Mouse (Mus musculus) heart, embryonic 14.5 days (tissue): ENCODE results near the gene Abt1. TPM values are rescaled to one million over a fixed set of nuclear protein-coding genes. Genes with fewer than 3 reads are reported as not detected.
A peak's percentile ranks its signal among the peaks of the same experiment; 100 is the strongest.

ENCODE experiments used
- ATAC-seq: fragments of 200-750 bp; cut with Nextera tagmentation; 2 replicates; pipeline ENCODE4 v1.8.0; 2017; ENCODE audit warnings: low read depth, moderate TSS enrichment; ENCODE audit not compliant: insufficient number of reproducible peaks, insufficient read depth, low FRiP score
- H3K27ac ChIP-seq, 2 experiments: fragments of 200-500 bp in 1 of 2; fragments of 300-500 bp in 1 of 2; sonication (generic) in 1 of 2; replicated peaks in 1 of 2; 2 replicates each; pipeline ENCODE4 v1.5.1; 2012 to 2014; ENCODE audit warnings: low read depth in 2 of 2, low read length in 2 of 2, control low read depth in 1 of 2, mild to moderate bottlenecking in 1 of 2, mixed read lengths in 1 of 2; ENCODE audit not compliant: control insufficient read depth in 1 of 2, insufficient read depth in 1 of 2
- H3K27me3 ChIP-seq: fragments of 300-500 bp; sonication (generic); 2 replicates; pipeline ENCODE4 v1.6.1; 2014; ENCODE audit warnings: mild to moderate bottlenecking, low read length, control low read depth; ENCODE audit not compliant: control insufficient read depth, insufficient read depth
- H3K36me3 ChIP-seq: fragments of 300-500 bp; sonication (generic); 2 replicates; pipeline ENCODE4 v1.6.1; 2014; ENCODE audit warnings: mild to moderate bottlenecking, control low read depth, low read length, mixed read lengths; ENCODE audit not compliant: control insufficient read depth, insufficient read depth
- H3K4me1 ChIP-seq, 2 experiments: fragments of 200-500 bp in 1 of 2; fragments of 300-500 bp in 1 of 2; sonication (generic) in 1 of 2; 2 replicates each; pipeline ENCODE4 v1.6.1; 2012 to 2014; ENCODE audit warnings: low read length in 2 of 2, control low read depth in 1 of 2, mixed read lengths in 1 of 2; ENCODE audit not compliant: control insufficient read depth in 2 of 2, insufficient read depth in 2 of 2
- H3K4me2 ChIP-seq: fragments of 300-500 bp; sonication (generic); 2 replicates; pipeline ENCODE4 v1.6.1; 2014; ENCODE audit warnings: mild to moderate bottlenecking, low read length
- H3K4me3 ChIP-seq, 2 experiments: fragments of 200-500 bp in 1 of 2; fragments of 300-500 bp in 1 of 2; sonication (generic) in 1 of 2; 2 replicates each; pipeline ENCODE4 v1.5.1; 2012 to 2014; ENCODE audit warnings: low read length in 2 of 2, mild to moderate bottlenecking in 2 of 2, control low read depth in 1 of 2, low read depth in 1 of 2, moderate library complexity in 1 of 2; ENCODE audit not compliant: control insufficient read depth in 1 of 2, insufficient read depth in 1 of 2
- H3K9ac ChIP-seq: fragments of 300-500 bp; sonication (generic); 2 replicates; pipeline ENCODE4 v1.6.1; 2014; ENCODE audit warnings: mild to moderate bottlenecking, low read length
- H3K9me3 ChIP-seq: fragments of 300-500 bp; sonication (generic); 2 replicates; pipeline ENCODE4 v1.6.1; 2016; ENCODE audit warnings: low read length, control low read depth; ENCODE audit not compliant: control insufficient read depth
- WGBS: fragments of 180-500 bp; shearing (Covaris S2); extraction: QIAGEN DNeasy Blood & Tissue Kit; methylation state at CpG from one replicate; pipeline ENCODE4 v1.1.7; 2014; 5-methylcytosine and 5-hydroxymethylcytosine counted together
- polyA plus RNA-seq: library from polyadenylated mRNA; unstranded; fragments of >200 nt; fragmentation: Nextera tagmentation; extraction: Ambion mirVana; gene quantifications from 2 replicates; pipeline ENCODE4 v1.2.1, GENCODE M21; 2014

The Abt1 gene
- polyA plus RNA-seq, 1 experiment from 2014 or later: 9.1 TPM

DNA sequence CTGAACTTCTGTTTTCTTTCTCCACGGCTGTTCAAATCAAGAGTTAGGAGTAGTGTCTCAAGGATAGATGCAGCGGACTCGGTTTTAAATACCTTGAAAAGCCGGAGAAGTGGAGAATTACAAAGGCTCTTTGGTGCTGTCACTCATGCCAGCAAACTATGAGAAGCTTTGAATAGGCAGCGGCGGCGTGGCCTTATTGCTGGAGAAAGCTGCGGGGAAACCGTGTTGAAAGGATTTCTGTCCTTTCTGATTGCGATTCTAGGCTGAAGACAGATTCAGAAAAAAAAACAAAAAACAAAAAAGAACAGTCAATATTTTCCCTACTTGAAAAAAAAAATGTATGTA, 54.3 kb downstream of the Abt1 start:
- H3K27me3 ChIP-seq: no peaks in the 10 kb centered on the region
- H3K4me1 ChIP-seq: peaks cover 2 to 18% of the 10 kb centered on the region in 2 experiments; a peak in 3 of 4 replicates
- no peak for ATAC-seq
- H3K9ac ChIP-seq: peak overlapping the region; percentile 88
- peak overlapping the region; percentile 71 to 78 for H3K4me3 ChIP-seq
- peak overlapping the region; percentile 75 for H3K4me2 ChIP-seq
- peak overlapping the region; percentile 86 to 98 for H3K27ac ChIP-seq
- peaks cover 27% of the 10 kb centered on the region for H3K36me3 ChIP-seq
- WGBS: under 1% methylated on average over 10 of the region's 10 CpGs
- H3K9me3 ChIP-seq: no peaks in the 10 kb centered on the region

DNA sequence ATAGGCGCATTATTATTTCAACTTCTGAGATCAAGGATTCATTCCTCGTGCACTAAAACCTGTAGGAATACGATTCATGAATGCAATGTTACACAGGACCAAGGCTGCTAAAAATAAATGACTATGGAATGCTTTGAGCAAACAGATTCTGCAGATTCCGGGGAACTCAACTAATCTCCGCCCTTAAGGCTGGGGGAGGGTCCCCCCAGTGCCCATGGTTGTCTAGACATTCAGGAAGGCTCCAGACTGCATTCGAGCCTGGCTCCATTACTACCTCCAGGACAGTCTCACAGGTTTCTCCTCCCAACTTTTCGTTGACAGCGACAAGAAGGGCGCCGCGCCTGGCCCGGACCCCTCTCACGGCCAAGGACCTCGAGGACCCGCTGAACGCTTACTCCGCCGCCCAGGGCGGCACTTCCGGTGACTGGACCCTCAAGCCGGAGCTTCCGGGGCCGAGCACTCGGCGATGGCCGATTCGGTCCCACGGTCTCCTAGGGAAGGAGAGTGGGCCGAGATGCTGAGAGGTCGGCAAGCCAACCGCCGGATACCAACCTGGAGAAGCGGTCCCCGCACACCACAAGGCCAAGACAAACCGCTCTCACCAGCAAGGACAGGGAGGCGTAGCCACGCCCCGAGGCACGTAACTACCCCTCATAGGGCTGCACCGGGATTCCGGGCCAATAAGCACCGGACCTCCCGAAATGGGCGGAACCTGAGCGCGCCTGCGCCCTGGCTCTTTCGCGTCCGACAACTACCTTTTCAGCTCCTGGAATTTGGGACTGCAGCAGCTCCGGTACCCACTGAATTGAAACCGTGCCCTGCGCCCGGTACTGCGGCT, 54.9 kb downstream of the Abt1 start, which contains the start of gene Zfp322a:
TSS of gene Zfp322a (minus strand) at position 626 of the 838 bp plus-strand sequence.
- peak; percentile 99 for ATAC-seq
- under 1% methylated on average over 55 of the region's 55 CpGs for WGBS
- H3K4me1 ChIP-seq: peaks cover 2 to 24% of the 10 kb centered on the region in 2 experiments; a peak in 3 of 4 replicates

More for the DNA sequence above, 54.9 kb downstream of the Abt1 start, which contains the start of gene Zfp322a:
- H3K4me2 ChIP-seq: peak within 1 kb of the TSS; percentile 75
- H3K9me3 ChIP-seq: no peaks in the 10 kb centered on the region
- peak within 1 kb of the TSS; percentile 71 to 78 for H3K4me3 ChIP-seq
- H3K9ac ChIP-seq: peak within 1 kb of the TSS; percentile 88
- peak within 1 kb of the TSS; percentile 97 to 98 for H3K27ac ChIP-seq
- H3K27me3 ChIP-seq: no peaks in the 10 kb centered on the region
- H3K36me3 ChIP-seq: peaks cover 33% of the 10 kb centered on the region

Other genes with a start within 250 kb of the Abt1 start
- gene Vmn1r220, start 235.9 kb downstream of the Abt1 start, polyA plus RNA-seq: not detected in 2 replicates
- gene Vmn1r221, start 209.7 kb downstream of the Abt1 start, polyA plus RNA-seq: not detected in 2 replicates
- gene Vmn1r222, start 187.9 kb downstream of the Abt1 start, polyA plus RNA-seq: not detected in 2 replicates
- not detected in 2 replicates for gene Vmn1r223, start 176.7 kb downstream of the Abt1 start, polyA plus RNA-seq
- 39.5 and 41.0 TPM in 2 replicates for gene Zfp322a, start 54.7 kb downstream of the Abt1 start, polyA plus RNA-seq
- gene Btn1a1, start 42.0 kb upstream of the Abt1 start, polyA plus RNA-seq: 1.7 and 1.9 TPM in 2 replicates
- gene Btn2a2, start 65.0 kb upstream of the Abt1 start, polyA plus RNA-seq: 0.40 and 0.43 TPM in 2 replicates
- 7.5 and 8.5 TPM in 2 replicates for gene Hist1h4h, start 107.2 kb upstream of the Abt1 start, polyA plus RNA-seq
- gene Hist1h2af, start 110.0 kb upstream of the Abt1 start, polyA plus RNA-seq: 3.8 and 5.4 TPM in 2 replicates
- 3.0 and 4.3 TPM in 2 replicates for gene Hist1h3g, start 111.6 kb upstream of the Abt1 start, polyA plus RNA-seq
- gene Hist1h2bh, start 119.5 kb upstream of the Abt1 start, polyA plus RNA-seq: 0.65 and 0.66 TPM in 2 replicates
- gene Hist1h3f, start 120.2 kb upstream of the Abt1 start, polyA plus RNA-seq: 0.65 and 0.72 TPM in 2 replicates
- gene Hist1h4f, start 127.8 kb upstream of the Abt1 start, polyA plus RNA-seq: not detected in 2 replicates
- gene Hist1h1d, start 129.4 kb upstream of the Abt1 start, polyA plus RNA-seq: 0.24 and 0.41 TPM in 2 replicates
- gene Hist1h3e, start 138.5 kb upstream of the Abt1 start, polyA plus RNA-seq: 2.0 TPM in 2 replicates
- 34.9 and 49.1 TPM in 2 replicates for gene Hist1h2ae, start 147.4 kb upstream of the Abt1 start, polyA plus RNA-seq
- 3.7 and 6.2 TPM in 2 replicates for gene Hist1h2bg, start 147.5 kb upstream of the Abt1 start, polyA plus RNA-seq
- 0.61 and 3.7 TPM in 2 replicates for gene Hist1h2bf, start 150.3 kb upstream of the Abt1 start, polyA plus RNA-seq
- 0.44 and 0.53 TPM in 2 replicates for gene Hist1h2ad, start 150.5 kb upstream of the Abt1 start, polyA plus RNA-seq
- gene Hist1h3d, start 151.9 kb upstream of the Abt1 start, polyA plus RNA-seq: 2.2 and 3.7 TPM in 2 replicates
- gene Hist1h4d, start 157.7 kb upstream of the Abt1 start, polyA plus RNA-seq: 38.6 and 49.0 TPM in 2 replicates
- gene Hist1h2be, start 197.3 kb upstream of the Abt1 start, polyA plus RNA-seq: 1.3 and 1.8 TPM in 2 replicates
- gene Hist1h1e, start 198.7 kb upstream of the Abt1 start, polyA plus RNA-seq: 8.7 and 10.0 TPM in 2 replicates